Mouse (Mus musculus) olfactory bulb, adult 2 months (tissue): Measurements from ENCODE around the gene Vmn2r41.
"Not testable (repeated sequence)": the region's sequence is repeated elsewhere in the genome, so short reads cannot be mapped to it uniquely, and the experiment has no call there.

ENCODE experiments used
- CTCF ChIP-seq: fragments of 200-500 bp; IDR thresholded peaks from 2 replicates; pipeline ENCODE4 v1.5.1; 2012; ENCODE audit warnings: low read depth, mild to moderate bottlenecking, low read length, moderate library complexity; ENCODE audit not compliant: insufficient read depth
- POLR2A ChIP-seq: fragments of 200-500 bp; IDR thresholded peaks from 2 replicates; pipeline ENCODE4 v1.6.1; 2012; ENCODE audit warnings: mild to moderate bottlenecking, low read depth, low read length, moderate library complexity; ENCODE audit not compliant: insufficient read depth

DNA sequence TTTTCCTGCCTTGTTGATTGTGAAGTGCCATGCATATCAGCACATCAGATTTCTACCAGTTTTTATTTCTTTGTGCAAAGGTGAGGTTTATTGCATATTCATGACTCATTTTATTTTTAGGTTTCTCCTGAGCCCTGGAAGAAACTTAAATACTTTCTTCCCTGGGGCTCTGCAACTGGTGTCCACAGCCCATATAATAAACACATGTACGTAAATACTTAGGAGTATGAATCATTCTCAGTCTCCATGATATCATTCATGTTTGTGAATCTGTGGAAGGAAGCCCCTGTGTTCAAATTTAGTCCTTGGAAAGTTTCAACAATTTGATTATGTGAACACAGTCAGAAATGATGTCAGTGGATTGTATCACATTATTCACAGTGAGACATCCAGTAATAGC, at the start of gene Vmn2r41:
- not testable (repeated sequence) for TF ChIP-seq POLR2A, CTCF
